Comparison of ENCODE assay signal across 1 mouse cellular context in genomic region chr2:104173431-104173830, GRCm38 (mm10).
TF ChIP-seq lines count a peak whose summit lies in the region.

No protein-coding gene starts in this region.

TF ChIP-seq in MEL, 35 proteins besides CTCF, POLR2A, EP300 and RAD21 (continued from another document):
- 0 out of 2 replicates have a peak, but pooled peaks have one; percentile 28 for TF ChIP-seq MAZ (IDR thresholded peaks at IDR 0.05; ENCODE audit: low read depth, low read length)
- peak; percentile 39 for TF ChIP-seq ZC3H11A (IDR thresholded peaks at IDR 0.05; ENCODE audit: low read depth, low read length)
TF ChIP-seq in MEL: peak in this region for 3.
